ENCODE assay signal across 8 mouse cellular contexts in genomic region chr1:38439751-38440470, GRCm38 (mm10).
DNase-seq lines count a peak whose midpoint lies in the region; ATAC-seq and TF ChIP-seq lines count a peak whose summit lies in the region.

No protein-coding gene starts in this region.

- H3K4me1 ChIP-seq in lung, embryonic 16.5 days (replicated peaks; ENCODE audit: control insufficient read depth, insufficient read depth, low read length), result peaks cover 27% of the 10 kb centered on the region
- peaks cover 62% of the 10 kb centered on the region for H3K4me1 ChIP-seq in hindbrain, embryonic 14.5 days (replicated peaks; ENCODE audit: control insufficient read depth, insufficient read depth, low read length)
- peaks cover 44% of the 10 kb centered on the region for H3K4me1 ChIP-seq in limb, embryonic 14.5 days (ENCODE audit: control insufficient read depth, insufficient read depth, low read length)

- no peak for DNase-seq in lung, adult 18-20 months
- DNase-seq in hindbrain, embryonic 14.5 days (ENCODE audit: low spot score), result peak; percentile 58
- peak; percentile 29 for DNase-seq in limb, embryonic 14.5 days (ENCODE audit: low spot score)
- peak; percentile 8 for DNase-seq in splenic B cell, adult 2 months (ENCODE audit: low read depth, low spot score)
- no peak for DNase-seq in spleen, postnatal 36 days (ENCODE audit: low spot score in 2 of 2)
- DNase-seq in left cerebral cortex, adult 8-10 months (ENCODE audit: low spot score in 2 of 2), result no peak
- DNase-seq in yolk sac, embryonic 10.5 days (ENCODE audit: low spot score), result no peak

- H3K36me3 ChIP-seq in lung, embryonic 16.5 days (ENCODE audit: control insufficient read depth, insufficient read depth, low read length), result no peaks in the 10 kb centered on the region
- H3K36me3 ChIP-seq in hindbrain, embryonic 14.5 days (replicated peaks; ENCODE audit: control insufficient read depth, insufficient read depth), result no peaks in the 10 kb centered on the region
- no peaks in the 10 kb centered on the region for H3K36me3 ChIP-seq in limb, embryonic 14.5 days (ENCODE audit: control insufficient read depth, insufficient read depth, low read length)
- peaks cover 3% of the 10 kb centered on the region; the same call in 1 of the 2 replicates for H3K36me3 ChIP-seq in splenic B cell, adult 2 months (ENCODE audit: control insufficient read depth, insufficient read depth, low read length, poor library complexity, severe bottlenecking)

- no peak overlapping the region for H3K4me3 ChIP-seq in lung, embryonic 16.5 days (ENCODE audit: low read length)
- no peak overlapping the region for H3K4me3 ChIP-seq in hindbrain, embryonic 14.5 days (replicated peaks; ENCODE audit: low read length)
- no peak overlapping the region for H3K4me3 ChIP-seq in limb, embryonic 14.5 days (replicated peaks; ENCODE audit: low read length)

- H3K27ac ChIP-seq in lung, embryonic 16.5 days (ENCODE audit: low read length), result no peak overlapping the region
- H3K27ac ChIP-seq in hindbrain, embryonic 14.5 days, result peak overlapping the region; percentile 79
- no peak overlapping the region for H3K27ac ChIP-seq in limb, embryonic 14.5 days (replicated peaks; ENCODE audit: low read depth, low read length)

- no peaks in the 10 kb centered on the region for H3K9me3 ChIP-seq in lung, embryonic 16.5 days (ENCODE audit: control insufficient read depth, low read length)
- H3K9me3 ChIP-seq in hindbrain, embryonic 14.5 days (ENCODE audit: control insufficient read depth, low read length), result no peaks in the 10 kb centered on the region
- no peaks in the 10 kb centered on the region for H3K9me3 ChIP-seq in limb, embryonic 14.5 days (ENCODE audit: control insufficient read depth, low read length)

- 48% methylated on average over 4 of the region's 4 CpGs for WGBS in lung, embryonic 16.5 days
- WGBS in hindbrain, embryonic 14.5 days, result 16% methylated on average over 4 of the region's 4 CpGs
- 24% methylated on average over 4 of the region's 4 CpGs for WGBS in limb, embryonic 14.5 days

- peak; percentile 87 for ATAC-seq in lung, embryonic 16.5 days (ENCODE audit: low read depth)
- ATAC-seq in hindbrain, embryonic 14.5 days (ENCODE audit: low FRiP score), result peak; percentile 74
- no peak for ATAC-seq in limb, embryonic 14.5 days (ENCODE audit: low FRiP score, low read depth)

- H3K9ac ChIP-seq in lung, embryonic 16.5 days (ENCODE audit: low read length), result no peak overlapping the region
- peak overlapping the region; percentile 6; the same call in 1 of the 2 replicates for H3K9ac ChIP-seq in hindbrain, embryonic 14.5 days
- no peak overlapping the region for H3K9ac ChIP-seq in limb, embryonic 14.5 days (ENCODE audit: low read depth, low read length, severe bottlenecking)

- H3K27me3 ChIP-seq in lung, embryonic 16.5 days (ENCODE audit: control insufficient read depth, insufficient read depth, low read depth, low read length), result no peaks in the 10 kb centered on the region
- no peaks in the 10 kb centered on the region for H3K27me3 ChIP-seq in hindbrain, embryonic 14.5 days (ENCODE audit: control insufficient read depth, insufficient read depth, low read length)
- no peaks in the 10 kb centered on the region for H3K27me3 ChIP-seq in limb, embryonic 14.5 days (ENCODE audit: control insufficient read depth, insufficient read depth, low read length)
- H3K27me3 ChIP-seq in splenic B cell, adult 2 months (ENCODE audit: control insufficient read depth, insufficient read depth, low read length, poor library complexity, severe bottlenecking), result no peaks in the 10 kb centered on the region

- H3K4me2 ChIP-seq in lung, embryonic 16.5 days (ENCODE audit: low read depth, low read length), result no peak overlapping the region
- H3K4me2 ChIP-seq in hindbrain, embryonic 14.5 days (replicated peaks), result peak overlapping the region; percentile 24
- H3K4me2 ChIP-seq in limb, embryonic 14.5 days (replicated peaks; ENCODE audit: low read depth, low read length, severe bottlenecking), result no peak overlapping the region

- TF ChIP-seq POLR2A in limb, embryonic 14.5 days (IDR thresholded peaks at IDR 0.05; ENCODE audit: borderline replicate concordance, extremely low read depth, insufficient read depth, insufficient read length), result no peak

Comparison
In these comparisons a context has a peak if more than half of its experiments do, and no peak if none do; other contexts are left out.
1. DNase-seq: peak in hindbrain, embryonic 14.5 days (single experiment), limb, embryonic 14.5 days (single experiment) and splenic B cell, adult 2 months (single experiment); none in lung, adult 18-20 months (0 of 2), spleen, postnatal 36 days (0 of 2), left cerebral cortex, adult 8-10 months (0 of 2) and yolk sac, embryonic 10.5 days (single experiment).